Mouse (Mus musculus): ENCODE measurements around the gene Ift81.

- TF ChIP-seq TAL1 (conservative IDR thresholded peaks at IDR 0.05; ENCODE audit: low read depth, low read length) (peak; percentile 27; the same call in 1 of the 2 replicates), POLR2AphosphoS5 (IDR thresholded peaks at IDR 0.05; ENCODE audit: insufficient replicate concordance, low read depth, low read length) (no peak), CTCF (IDR thresholded peaks at IDR 0.05; ENCODE audit: low read depth, low read length) (no peak)
Measured at GRCm38 (mm10) chr5:122644111-122644607, 29.8 kb upstream of the Ift81 start.

Data from G1E (cell line).